Mouse (Mus musculus): ENCODE results near the gene Auts2. TPM values are rescaled to one million over a fixed set of nuclear protein-coding genes. Genes with fewer than 3 reads are reported as not detected.

The Auts2 gene
- polyA plus RNA-seq, 1 experiment from 2014 or later, result 1.0 TPM

- no peaks in the 10 kb centered on the region for H3K36me3 ChIP-seq (replicated peaks; ENCODE audit: insufficient read depth, low read length)
- no peak for DNase-seq
- no peak overlapping the region for H3K27ac ChIP-seq (ENCODE audit: low read depth)
- H3K9me3 ChIP-seq (ENCODE audit: low read length), result no peaks in the 10 kb centered on the region
- TF ChIP-seq CTCF (IDR thresholded peaks at IDR 0.05; ENCODE audit: low read depth) (no peak), EP300 (IDR thresholded peaks at IDR 0.05; ENCODE audit: low read depth) (no peak)
- ATAC-seq, result no peak
- no peaks in the 10 kb centered on the region for H3K4me1 ChIP-seq (ENCODE audit: insufficient read depth)
- no peaks in the 10 kb centered on the region for H3K27me3 ChIP-seq (ENCODE audit: insufficient read depth, low read length)
- no peak overlapping the region for H3K4me2 ChIP-seq (ENCODE audit: low read depth, low read length)
- WGBS (ENCODE audit: insufficient replicate concordance), result 72% methylated on average over 8 of the region's 8 CpGs
- H3K9ac ChIP-seq (replicated peaks), result no peak overlapping the region
- H3K4me3 ChIP-seq (ENCODE audit: low read depth, low read length), result no peak overlapping the region
These were observed 459.3 kb downstream of the Auts2 start for GRCm38 (mm10) chr5:132083753-132084326.

- Histone ChIP-seq H3K9ac (replicated peaks) (no peak overlapping the region), H3K4me1 (ENCODE audit: insufficient read depth) (0 out of 2 replicates have a peak, but pooled peaks cover 3% of the 10 kb centered on the region), H3K27me3 (ENCODE audit: insufficient read depth, low read length) (no peaks in the 10 kb centered on the region), H3K27ac (ENCODE audit: low read depth) (no peak overlapping the region), H3K9me3 (ENCODE audit: low read length) (no peaks in the 10 kb centered on the region), H3K4me3 (ENCODE audit: low read depth, low read length) (no peak overlapping the region), H3K4me2 (ENCODE audit: low read depth, low read length) (no peak overlapping the region), H3K36me3 (replicated peaks; ENCODE audit: insufficient read depth, low read length) (no peaks in the 10 kb centered on the region)
- no peak for DNase-seq
- TF ChIP-seq EP300 (IDR thresholded peaks at IDR 0.05; ENCODE audit: low read depth), result no peak
- WGBS (ENCODE audit: insufficient replicate concordance), result 88% methylated on average over 2 of the region's 2 CpGs
- ATAC-seq, result no peak
These were observed 467.2 kb downstream of the Auts2 start for GRCm38 (mm10) chr5:132075942-132076341.

GRCm38 (mm10) chr5:132074724-132075374 lies 468.3 kb downstream of the Auts2 start:
- no peak for TF ChIP-seq EP300 (IDR thresholded peaks at IDR 0.05; ENCODE audit: low read depth)
- TF ChIP-seq CTCF (IDR thresholded peaks at IDR 0.05; ENCODE audit: low read depth), result no peak
- no peak for DNase-seq

GRCm38 (mm10) chr5:132074360-132074723 lies 468.8 kb downstream of the Auts2 start:
- Histone ChIP-seq H3K4me2 (ENCODE audit: low read depth, low read length) (no peak overlapping the region), H3K4me3 (ENCODE audit: low read depth, low read length) (no peak overlapping the region)

More at GRCm38 (mm10) chr5:132074724-132075374, 468.3 kb downstream of the Auts2 start:
- Histone ChIP-seq H3K27me3 (ENCODE audit: insufficient read depth, low read length) (no peaks in the 10 kb centered on the region), H3K9me3 (ENCODE audit: low read length) (no peaks in the 10 kb centered on the region), H3K4me3 (ENCODE audit: low read depth, low read length) (no peak overlapping the region), H3K27ac (ENCODE audit: low read depth) (no peak overlapping the region), H3K4me2 (ENCODE audit: low read depth, low read length) (no peak overlapping the region), H3K9ac (replicated peaks) (no peak overlapping the region), H3K36me3 (replicated peaks; ENCODE audit: insufficient read depth, low read length) (no peaks in the 10 kb centered on the region), H3K4me1 (ENCODE audit: insufficient read depth) (0 out of 2 replicates have a peak, but pooled peaks cover 3% of the 10 kb centered on the region)
- no peak for ATAC-seq
- WGBS (ENCODE audit: insufficient replicate concordance), result 69% methylated on average over 19 of the region's 19 CpGs

GRCm38 (mm10) chr5:132073677-132074359 lies 469.3 kb downstream of the Auts2 start:
- Histone ChIP-seq H3K27me3 (ENCODE audit: insufficient read depth, low read length) (no peaks in the 10 kb centered on the region), H3K36me3 (replicated peaks; ENCODE audit: insufficient read depth, low read length) (no peaks in the 10 kb centered on the region), H3K4me2 (ENCODE audit: low read depth, low read length) (no peak overlapping the region), H3K27ac (ENCODE audit: low read depth) (no peak overlapping the region), H3K4me1 (ENCODE audit: insufficient read depth) (0 out of 2 replicates have a peak, but pooled peaks cover 3% of the 10 kb centered on the region), H3K4me3 (ENCODE audit: low read depth, low read length) (no peak overlapping the region), H3K9me3 (ENCODE audit: low read length) (no peaks in the 10 kb centered on the region), H3K9ac (replicated peaks) (no peak overlapping the region)
- DNase-seq (no peak), ATAC-seq (no peak)
- TF ChIP-seq EP300 (IDR thresholded peaks at IDR 0.05; ENCODE audit: low read depth), result no peak
- TF ChIP-seq CTCF (IDR thresholded peaks at IDR 0.05; ENCODE audit: low read depth), result no peak
- 60% methylated on average over 10 of the region's 10 CpGs for WGBS (ENCODE audit: insufficient replicate concordance)

More at GRCm38 (mm10) chr5:132074360-132074723, 468.8 kb downstream of the Auts2 start:
- no peak for ATAC-seq
- TF ChIP-seq EP300 (IDR thresholded peaks at IDR 0.05; ENCODE audit: low read depth), result no peak
- TF ChIP-seq CTCF (IDR thresholded peaks at IDR 0.05; ENCODE audit: low read depth), result no peak
- DNase-seq, result no peak
- 59% methylated on average over 11 of the region's 11 CpGs for WGBS (ENCODE audit: insufficient replicate concordance)
- Histone ChIP-seq H3K9me3 (ENCODE audit: low read length) (no peaks in the 10 kb centered on the region), H3K27me3 (ENCODE audit: insufficient read depth, low read length) (no peaks in the 10 kb centered on the region), H3K27ac (ENCODE audit: low read depth) (no peak overlapping the region), H3K4me1 (ENCODE audit: insufficient read depth) (0 out of 2 replicates have a peak, but pooled peaks cover 3% of the 10 kb centered on the region), H3K9ac (replicated peaks) (no peak overlapping the region), H3K36me3 (replicated peaks; ENCODE audit: insufficient read depth, low read length) (no peaks in the 10 kb centered on the region)

DNA sequence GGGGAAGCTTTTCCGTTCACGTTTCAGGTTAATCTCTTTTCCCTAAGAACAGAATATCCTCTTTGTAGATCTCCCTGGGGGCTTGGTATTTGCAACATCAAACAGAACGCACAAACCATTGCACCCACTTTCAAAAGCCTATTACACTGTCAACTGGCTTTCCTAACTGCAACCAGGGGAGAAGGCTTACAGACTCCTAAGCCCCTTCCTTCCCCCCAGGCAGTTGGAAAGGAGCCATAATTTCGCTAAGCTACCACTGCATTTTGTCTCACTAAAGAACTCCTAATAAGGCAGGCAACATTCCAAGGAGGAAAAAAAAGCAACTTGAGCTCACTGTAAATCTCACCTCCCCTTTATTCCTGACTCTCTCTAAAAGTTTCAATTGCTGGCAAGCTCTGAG lies 470.8 kb downstream of the Auts2 start:
- TF ChIP-seq EP300 (IDR thresholded peaks at IDR 0.05; ENCODE audit: low read depth) (no peak), CTCF (IDR thresholded peaks at IDR 0.05; ENCODE audit: low read depth) (no peak)
- Histone ChIP-seq H3K4me2 (ENCODE audit: low read depth, low read length) (no peak overlapping the region), H3K9ac (replicated peaks) (no peak overlapping the region), H3K27ac (ENCODE audit: low read depth) (no peak overlapping the region), H3K36me3 (replicated peaks; ENCODE audit: insufficient read depth, low read length) (no peaks in the 10 kb centered on the region), H3K4me3 (ENCODE audit: low read depth, low read length) (no peak overlapping the region), H3K27me3 (ENCODE audit: insufficient read depth, low read length) (no peaks in the 10 kb centered on the region), H3K4me1 (ENCODE audit: insufficient read depth) (0 out of 2 replicates have a peak, but pooled peaks cover 3% of the 10 kb centered on the region), H3K9me3 (ENCODE audit: low read length) (no peaks in the 10 kb centered on the region)
- DNase-seq, result no peak
- 67% methylated on average over 4 of the region's 4 CpGs for WGBS (ENCODE audit: insufficient replicate concordance)
- ATAC-seq, result no peak
